Mouse (Mus musculus) liver, embryonic 14.5 days (tissue): ENCODE measurements around the gene Dock8.

Experiments
- CTCF ChIP-seq: IDR thresholded peaks from 2 replicates; pipeline ENCODE4 v1.5.1; 2016; ENCODE audit warnings: antibody characterized with exemption, low read depth, control low read depth
- EP300 ChIP-seq: IDR thresholded peaks from 2 replicates; pipeline ENCODE4 v1.6.1; 2016; ENCODE audit warnings: antibody characterized with exemption, low read depth

DNA sequence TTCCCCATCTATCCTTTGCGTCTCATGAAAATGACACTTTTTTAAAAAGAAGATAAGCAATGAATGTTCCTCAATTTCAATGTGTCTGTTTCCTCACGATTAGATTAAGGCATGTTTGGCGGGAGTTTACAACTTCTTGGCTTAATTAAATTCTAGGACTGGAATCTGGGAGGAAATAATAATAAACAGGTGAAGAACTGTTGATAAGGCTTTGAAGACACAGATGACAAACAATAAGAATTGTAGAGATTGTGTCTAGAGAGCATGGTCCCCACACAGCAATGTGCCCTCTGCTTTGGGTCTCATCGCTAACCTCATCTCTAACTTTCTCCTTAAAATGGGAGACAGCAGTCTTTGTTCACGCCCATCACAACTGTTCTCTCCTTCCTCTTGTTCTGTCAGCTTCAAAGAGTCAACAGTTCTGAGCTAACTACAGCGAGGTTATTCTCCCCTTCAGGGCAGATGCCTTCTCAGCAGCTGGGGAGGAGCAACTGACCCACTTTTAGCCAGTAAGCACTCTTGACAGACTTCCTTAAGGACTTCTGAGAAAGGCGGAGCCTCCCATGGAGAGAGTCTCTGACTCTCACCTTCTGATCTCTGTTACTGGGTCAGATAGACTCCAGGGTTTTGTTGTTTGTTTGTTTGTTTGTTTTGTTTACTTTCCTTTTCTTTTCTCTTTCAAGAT lies 9.1 kb upstream of the Dock8 start:
- TF ChIP-seq CTCF (no peak), EP300 (peak; percentile 62; the same call in 1 of the 2 replicates)
